In the genomic region with DNA sequence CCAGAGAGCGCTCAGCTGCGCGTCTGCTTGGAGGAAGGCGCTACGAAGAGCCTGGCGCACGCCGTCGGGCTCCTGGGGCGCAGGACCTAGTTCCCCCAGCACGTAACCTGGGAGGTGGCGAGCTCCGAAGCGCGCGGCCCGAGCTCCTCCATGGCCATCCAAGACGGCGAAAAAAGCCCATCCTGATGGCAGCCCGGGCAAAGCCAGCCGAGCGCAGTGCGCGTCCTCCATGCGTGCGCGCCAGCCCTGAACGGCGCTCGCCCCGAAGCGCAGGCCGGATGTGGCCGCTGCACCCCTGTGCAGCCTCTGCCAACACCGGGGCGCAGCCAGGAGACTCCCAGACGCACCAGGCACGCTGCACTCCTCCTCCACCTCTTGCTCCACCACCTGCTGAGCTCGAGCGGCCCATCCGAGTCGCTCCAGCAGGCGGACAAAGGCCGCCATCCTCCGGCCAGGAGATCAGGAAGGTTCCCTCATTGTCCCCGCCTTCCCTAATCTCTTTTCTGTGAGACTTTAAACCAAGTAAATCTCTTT, we compare ENCODE assay signal across 8 mouse cellular contexts. TPM values are rescaled to one million over a fixed set of nuclear protein-coding genes. Genes with fewer than 3 reads are reported as not detected.
DNase-seq lines count a peak whose midpoint lies in the region; ATAC-seq and TF ChIP-seq lines count a peak whose summit lies in the region.

A gene (minus strand): TSS at position 484 of the 534 bp plus-strand sequence.

- peak within 1 kb of the TSS; percentile 23 for H3K4me3 ChIP-seq in heart, adult 2 months
- H3K4me3 ChIP-seq in hindbrain, embryonic 15.5 days, result peak within 1 kb of the TSS; percentile 31
- H3K4me3 ChIP-seq in midbrain, embryonic 15.5 days, result peak within 1 kb of the TSS; percentile 35

- peak within 1 kb of the TSS; percentile 55; the same call in 1 of the 2 replicates for H3K9ac ChIP-seq in heart, adult 2 months (ENCODE audit: low read depth, low read length)
- H3K9ac ChIP-seq in hindbrain, embryonic 15.5 days, result peak within 1 kb of the TSS; percentile 20; the same call in 1 of the 2 replicates
- peak within 1 kb of the TSS; percentile 25 for H3K9ac ChIP-seq in midbrain, embryonic 15.5 days

- no peak for TF ChIP-seq POLR2A in heart, adult 2 months (IDR thresholded peaks at IDR 0.05; ENCODE audit: insufficient read depth, low read depth, low read length)

- no peak for DNase-seq in heart, adult 2 months
- no peak for DNase-seq in heart, postnatal 10 days
- DNase-seq in ZHBTc4 (ENCODE audit: low read depth, low spot score), result peak; percentile 79
- DNase-seq in right cerebral cortex, postnatal 25 days, result no peak
- DNase-seq in cerebellum, adult 9-10 months, result no peak
- DNase-seq in frontal cortex, postnatal 10 days (ENCODE audit: low spot score in 2 of 2), result no peak

- no peak within 1 kb of the TSS for H3K27ac ChIP-seq in heart, adult 2 months
- H3K27ac ChIP-seq in hindbrain, embryonic 15.5 days (replicated peaks), result no peak within 1 kb of the TSS
- H3K27ac ChIP-seq in midbrain, embryonic 15.5 days, result no peak within 1 kb of the TSS

- H3K36me3 ChIP-seq in heart, adult 2 months (ENCODE audit: control insufficient read depth, insufficient read depth, low read length), result no peaks in the 10 kb centered on the region
- H3K36me3 ChIP-seq in hindbrain, embryonic 15.5 days, result no peaks in the 10 kb centered on the region
- no peaks in the 10 kb centered on the region for H3K36me3 ChIP-seq in midbrain, embryonic 15.5 days (replicated peaks)

- H3K9me3 ChIP-seq in hindbrain, embryonic 15.5 days, result no peaks in the 10 kb centered on the region
- no peaks in the 10 kb centered on the region for H3K9me3 ChIP-seq in midbrain, embryonic 15.5 days

- 2% methylated on average over 46 of the region's 46 CpGs for WGBS in heart, adult 2 months
- under 1% methylated on average over 46 of the region's 46 CpGs for WGBS in hindbrain, embryonic 15.5 days
- 1% methylated on average over 46 of the region's 46 CpGs for WGBS in midbrain, embryonic 15.5 days

- peak within 1 kb of the TSS; percentile 52 for H3K4me2 ChIP-seq in hindbrain, embryonic 15.5 days
- peak within 1 kb of the TSS; percentile 52 for H3K4me2 ChIP-seq in midbrain, embryonic 15.5 days

- peaks cover 9% of the 10 kb centered on the region for H3K27me3 ChIP-seq in heart, adult 2 months (ENCODE audit: control insufficient read depth, insufficient read depth, low read length)
- peaks cover 42% of the 10 kb centered on the region for H3K27me3 ChIP-seq in hindbrain, embryonic 15.5 days
- H3K27me3 ChIP-seq in midbrain, embryonic 15.5 days (replicated peaks), result peaks cover 40% of the 10 kb centered on the region

- TF ChIP-seq EP300 in heart, adult 2 months (IDR thresholded peaks at IDR 0.05; ENCODE audit: insufficient read depth, low read depth, low read length), result no peak

- H3K79me2 ChIP-seq in heart, adult 2 months (replicated peaks; ENCODE audit: control insufficient read depth, insufficient read depth, low read length), result no peaks in the 10 kb centered on the region

- H3K4me1 ChIP-seq in heart, adult 2 months (ENCODE audit: control insufficient read depth, insufficient read depth, low read length), result no peaks in the 10 kb centered on the region
- peaks cover 23% of the 10 kb centered on the region for H3K4me1 ChIP-seq in hindbrain, embryonic 15.5 days (replicated peaks)
- peaks cover 23% of the 10 kb centered on the region for H3K4me1 ChIP-seq in midbrain, embryonic 15.5 days

- peak; percentile 29; the same call in 1 of the 2 replicates for TF ChIP-seq CTCF in heart, adult 2 months (IDR thresholded peaks at IDR 0.05)

- no peak for ATAC-seq in hindbrain, embryonic 15.5 days (ENCODE audit: low FRiP score, low read depth)
- ATAC-seq in midbrain, embryonic 15.5 days (replicated peaks), result no peak

- intact Hi-C loops in heart, adult 2 months (cut with DNase I), result loop anchor here (2.0 kb wide), 1 partner anchor 41 kb away; no protein-coding TSS in a partner anchor
- intact Hi-C loops in heart, postnatal 10 days (cut with DNase I), result loop anchor here (2.0 to 5.0 kb wide), 2 partner anchors 41 to 102 kb away; a partner anchor contains a TSS

RNA-seq across cellular contexts. Expression of the gene that starts here (rescaled TPM):
- under 1 TPM in 1 of 2 experiments, not detected in 1; 0.21 TPM for total RNA-seq in heart, adult 2 months (2021)
- polyA plus RNA-seq in heart, adult 2 months (2012; rRNA removed), result 0.09 and 0.33 TPM in 2 replicates
- under 1 TPM in 1 of 2 experiments, not detected in 1; 0.67 TPM for total RNA-seq in heart, postnatal 10 days (2021)
- polyA plus RNA-seq in hindbrain, embryonic 15.5 days (2015; fragmentation: Nextera tagmentation; extraction: Ambion mirVana), result 0.96 and 1.2 TPM in 2 replicates
- polyA plus RNA-seq in midbrain, embryonic 15.5 days (2015; fragmentation: Nextera tagmentation; extraction: Ambion mirVana), result 1.1 and 1.7 TPM in 2 replicates
